In genomic region chr17:41629691-41630090, GRCm38 (mm10) we compare ENCODE assay signal across 27 mouse cellular contexts.
"Had no signal": no experiment of that assay in that cellular context is flagged by ENCODE, and none has a peak within 500 bp of the region (broad histone marks: within the 10 kb centered on the region; RNA-seq: fewer than 3 reads in every experiment).

No protein-coding gene starts in this region.

- DNase-seq: cerebellum, adult 8-10 months; cerebellum, adult 9-10 months; cerebellum, adult 9-11 months; cerebellum, postnatal 36 days; embryo, embryonic 11 days; forebrain, postnatal 0 days; gastrocnemius, adult 2 months; gastrocnemius, postnatal 10 days; gastrocnemius, postnatal 14 days; gastrocnemius, postnatal 25 days; gastrocnemius, postnatal 36 days; heart, adult 11 months; heart, adult 18-20 months; heart, adult 2 months had no signal

- H3K36me3 ChIP-seq: embryonic facial prominence, embryonic 10.5 days; embryonic facial prominence, embryonic 12.5 days; embryonic facial prominence, embryonic 13.5 days; embryonic facial prominence, embryonic 15.5 days; forebrain, embryonic 10.5 days; forebrain, embryonic 12.5 days; forebrain, embryonic 15.5 days; heart, embryonic 10.5 days had no signal

- ATAC-seq: forebrain, embryonic 13.5 days; forebrain, embryonic 14.5 days; forebrain, embryonic 15.5 days; forebrain, embryonic 16.5 days; forebrain, postnatal 0 days had no signal

- H3K4me1 ChIP-seq: embryonic facial prominence, embryonic 10.5 days; embryonic facial prominence, embryonic 12.5 days; embryonic facial prominence, embryonic 13.5 days; embryonic facial prominence, embryonic 15.5 days; forebrain, embryonic 10.5 days; forebrain, embryonic 12.5 days; forebrain, embryonic 13.5 days; forebrain, embryonic 15.5 days; heart, embryonic 10.5 days had no signal

- H3K9ac ChIP-seq: embryonic facial prominence, embryonic 12.5 days; embryonic facial prominence, embryonic 13.5 days; embryonic facial prominence, embryonic 15.5 days; forebrain, embryonic 12.5 days; forebrain, embryonic 13.5 days; forebrain, embryonic 15.5 days; forebrain, postnatal 0 days had no signal

- H3K27ac ChIP-seq: embryonic facial prominence, embryonic 10.5 days; embryonic facial prominence, embryonic 12.5 days; embryonic facial prominence, embryonic 13.5 days; embryonic facial prominence, embryonic 15.5 days; forebrain, embryonic 10.5 days; forebrain, embryonic 12.5 days; forebrain, embryonic 13.5 days; forebrain, embryonic 15.5 days; gastrocnemius, adult 2 months; heart, adult 2 months; heart, embryonic 10.5 days had no signal

- H3K27me3 ChIP-seq: embryonic facial prominence, embryonic 12.5 days; embryonic facial prominence, embryonic 13.5 days; embryonic facial prominence, embryonic 15.5 days; forebrain, embryonic 12.5 days; forebrain, embryonic 13.5 days; forebrain, embryonic 15.5 days had no signal

- H3K4me3 ChIP-seq: embryonic facial prominence, embryonic 10.5 days; embryonic facial prominence, embryonic 12.5 days; embryonic facial prominence, embryonic 13.5 days; embryonic facial prominence, embryonic 15.5 days; erythroblast, embryonic 14.5 days; forebrain, embryonic 10.5 days; forebrain, embryonic 12.5 days; forebrain, embryonic 13.5 days; forebrain, embryonic 15.5 days; gastrocnemius, adult 2 months; heart, adult 2 months; heart, embryonic 10.5 days had no signal

- H3K4me2 ChIP-seq: embryonic facial prominence, embryonic 12.5 days; embryonic facial prominence, embryonic 13.5 days; embryonic facial prominence, embryonic 15.5 days; forebrain, embryonic 12.5 days; forebrain, embryonic 13.5 days; forebrain, embryonic 15.5 days; heart, embryonic 11.5 days had no signal

- H3K9me3 ChIP-seq: embryonic facial prominence, embryonic 10.5 days; embryonic facial prominence, embryonic 12.5 days; embryonic facial prominence, embryonic 13.5 days; embryonic facial prominence, embryonic 15.5 days; forebrain, embryonic 10.5 days; forebrain, embryonic 12.5 days; forebrain, embryonic 13.5 days; forebrain, embryonic 15.5 days; heart, embryonic 10.5 days had no signal
